Mouse (Mus musculus) megakaryocyte, adult 5-6 weeks (primary cell): ENCODE measurements around the gene Rad9b. TPM values are rescaled to one million over a fixed set of nuclear protein-coding genes. Genes with fewer than 3 reads are reported as not detected.
A peak's percentile ranks its signal among the peaks of the same experiment; 100 is the strongest.

Experiments
- ATAC-seq: 2 replicates; pipeline ENCODE4 v1.8.0; 2016; ENCODE audit warnings: mild to moderate bottlenecking, inconsistent platforms; ENCODE audit not compliant: poor library complexity, severe bottlenecking
- total RNA-seq, 2 experiments: library from RNA; stranded (forward) in 1 of 2; stranded (reverse) in 1 of 2; fragments of 153-499, 151-499 nt in 1 of 2; fragments of 221-1000, 200-1000 nt in 1 of 2; gene quantifications; 2 replicates each; pipeline versions ENCODE4 v1.2.3 to v1.2.4; 2015 to 2017

Rad9b gene
- total RNA-seq, 2 experiments from 2014 or later, result 1.5 to 1.6 TPM

DNA sequence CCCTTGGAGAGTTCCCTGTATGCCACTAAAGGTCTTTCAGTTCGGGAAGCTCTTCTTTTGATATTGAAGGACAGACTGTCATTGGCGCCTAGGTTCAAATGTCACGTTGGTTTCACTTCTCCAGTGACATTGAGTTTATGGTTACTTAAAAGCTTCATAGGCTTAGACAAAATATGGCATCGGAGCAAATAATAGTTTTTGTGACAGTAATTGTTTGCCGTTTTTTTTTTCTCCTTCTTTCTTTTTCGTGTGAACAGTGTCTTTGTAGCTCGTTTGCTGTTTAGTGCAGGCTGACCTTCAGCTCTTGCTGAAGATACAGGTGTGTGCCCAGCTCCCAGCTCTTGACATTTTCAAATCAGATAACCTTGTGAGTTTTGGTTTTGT, 68.3 kb downstream of the Rad9b start:
- no peak for ATAC-seq

DNA sequence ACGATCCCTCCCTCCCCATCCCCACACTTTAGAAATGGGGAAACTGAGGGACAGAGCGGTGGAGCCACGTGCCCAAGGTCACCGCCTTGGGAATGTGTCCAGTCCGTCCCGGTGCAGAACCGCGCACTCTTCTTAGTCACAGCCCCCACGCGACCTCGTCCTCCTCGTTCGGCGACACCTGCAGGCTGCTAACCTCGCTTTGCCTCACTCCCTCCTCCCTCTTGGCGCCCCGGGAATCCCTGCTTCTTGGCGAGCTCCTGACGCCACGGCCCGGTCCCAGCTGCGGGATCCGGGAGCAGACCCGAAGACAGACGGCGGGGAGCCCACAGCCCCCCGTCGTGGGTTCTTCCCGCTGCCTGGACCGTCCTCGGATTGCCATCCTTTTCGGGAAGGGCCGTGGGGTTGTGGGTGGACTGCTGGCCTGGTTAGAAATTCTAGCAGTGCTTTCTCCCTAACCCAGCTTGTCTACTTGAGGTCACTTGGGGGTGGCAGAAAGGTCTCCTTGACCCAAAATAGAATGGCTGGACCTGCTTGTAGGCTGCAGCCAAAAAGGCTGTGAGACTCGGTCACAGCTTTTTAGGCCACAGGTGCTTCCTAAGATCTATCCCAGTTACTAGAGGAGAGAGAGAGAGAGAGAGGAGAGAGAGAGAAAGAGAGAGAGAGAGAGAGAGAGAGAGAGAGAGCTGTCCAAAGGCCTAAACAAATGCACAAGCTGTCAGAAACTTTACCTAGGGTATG, 68.8 kb downstream of the Rad9b start:
- 0 out of 2 replicates have a peak, but pooled peaks have one; percentile 14 for ATAC-seq

DNA sequence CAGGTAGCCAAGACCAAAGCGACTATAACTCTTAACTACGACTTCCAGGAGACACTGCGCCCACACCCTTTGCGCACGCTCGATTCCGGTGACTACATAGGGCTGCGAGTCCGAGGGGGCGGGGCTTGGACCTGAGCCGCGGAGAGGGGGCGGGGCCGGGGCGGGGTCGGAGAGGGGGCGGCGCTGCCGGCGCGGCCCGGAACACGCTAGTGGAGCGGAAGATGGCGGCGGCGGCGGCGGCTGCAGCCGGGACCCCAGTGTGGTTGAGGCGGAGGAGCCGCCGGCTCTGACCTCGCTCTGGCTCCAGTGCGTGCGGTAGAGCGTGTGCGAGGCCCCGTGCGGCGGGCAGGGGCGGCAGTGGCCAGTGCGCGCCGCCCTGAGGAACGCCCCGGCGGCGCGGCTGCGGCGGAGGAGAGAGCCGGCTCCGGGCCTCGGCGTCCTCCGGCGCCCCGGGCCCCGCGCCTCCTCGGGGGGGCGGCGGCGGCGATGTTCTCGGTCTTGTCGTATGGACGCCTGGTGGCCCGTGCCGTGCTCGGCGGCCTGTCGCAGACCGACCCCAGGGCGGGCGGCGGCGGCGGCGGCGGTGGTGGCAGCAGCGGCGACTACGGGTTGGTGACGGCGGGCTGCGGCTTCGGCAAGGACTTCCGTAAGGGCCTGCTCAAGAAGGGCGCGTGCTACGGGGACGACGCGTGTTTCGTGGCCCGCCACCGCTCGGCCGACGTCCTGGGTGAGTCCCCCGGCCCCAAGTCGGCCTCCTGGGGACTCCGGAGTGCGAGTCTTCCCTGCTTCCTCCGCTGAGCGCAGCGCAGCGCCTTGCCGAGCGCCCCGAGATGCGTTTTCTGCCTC, 69.6 kb downstream of the Rad9b start, which contains the start of gene Pptc7:
TSS of gene Pptc7 (plus strand) at position 183 of the 846 bp plus-strand sequence.
- ATAC-seq, result peak; percentile 88

DNA sequence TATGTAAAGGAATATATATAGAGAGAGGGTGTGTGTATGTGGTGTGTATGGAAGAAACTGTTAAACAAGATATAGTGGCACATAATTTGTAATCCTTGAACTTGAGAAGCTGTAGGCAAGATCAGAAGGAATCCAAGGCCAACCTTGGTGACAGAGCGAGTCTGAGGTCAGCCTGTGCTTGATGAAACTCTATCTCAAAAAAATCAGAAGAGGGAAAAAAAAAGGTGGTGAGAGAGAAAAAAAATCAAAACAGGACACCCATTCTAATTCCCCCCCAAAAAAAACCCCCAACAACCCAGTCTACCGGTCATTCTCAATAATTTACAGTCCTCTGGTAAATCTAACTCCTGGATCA, 70.2 kb downstream of the Rad9b start:
- no peak for ATAC-seq

DNA sequence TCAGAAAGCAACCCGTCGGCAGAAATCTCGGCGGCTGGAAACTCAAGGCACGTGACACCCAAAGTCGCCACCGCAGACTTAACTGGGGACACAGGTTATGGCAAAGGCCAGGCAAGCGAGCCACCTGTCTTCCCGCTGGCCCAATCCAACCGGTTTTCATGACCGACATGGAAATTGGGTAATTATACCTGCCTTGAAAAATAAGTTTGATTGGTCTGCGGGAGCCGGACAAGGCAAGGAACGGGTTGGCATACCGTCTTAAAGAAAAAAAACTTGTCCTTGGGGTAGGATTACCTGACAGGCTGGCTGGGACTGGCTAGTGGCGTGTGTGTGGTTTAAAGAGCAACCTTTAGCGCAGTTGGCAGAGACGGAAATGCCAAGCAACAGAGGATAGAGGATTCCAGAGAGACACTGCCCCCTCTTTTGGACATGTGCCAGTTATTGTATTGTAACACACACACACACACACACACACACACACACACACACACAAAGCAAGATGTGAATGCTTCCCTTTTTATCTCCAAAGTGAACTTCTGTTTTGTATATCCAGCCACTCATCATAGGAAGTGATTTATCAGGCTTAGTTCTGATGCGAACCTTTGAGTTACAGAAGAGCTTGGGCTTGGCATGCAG, 73.1 kb downstream of the Rad9b start:
- ATAC-seq, result peak; percentile 54

DNA sequence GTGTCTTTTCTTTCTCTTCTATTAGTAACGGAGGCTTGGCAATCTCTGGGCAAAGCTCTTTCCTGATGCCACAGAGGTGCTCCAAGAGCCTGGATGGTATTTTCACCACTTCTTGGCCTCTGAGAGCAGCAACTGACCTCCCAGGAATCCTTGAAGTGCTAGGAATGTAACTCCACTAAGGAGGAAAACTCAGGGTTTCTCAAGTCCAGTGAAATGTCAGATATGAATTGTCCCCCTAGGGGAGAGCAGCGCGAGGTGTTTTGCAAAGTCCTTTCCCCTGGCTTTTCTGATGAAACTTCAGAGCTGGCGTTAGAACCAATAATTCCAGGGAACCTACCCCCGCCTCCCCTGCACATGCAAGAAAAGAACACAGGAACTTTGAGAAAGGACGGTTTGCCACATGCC, 73.6 kb downstream of the Rad9b start:
- no peak for ATAC-seq

DNA sequence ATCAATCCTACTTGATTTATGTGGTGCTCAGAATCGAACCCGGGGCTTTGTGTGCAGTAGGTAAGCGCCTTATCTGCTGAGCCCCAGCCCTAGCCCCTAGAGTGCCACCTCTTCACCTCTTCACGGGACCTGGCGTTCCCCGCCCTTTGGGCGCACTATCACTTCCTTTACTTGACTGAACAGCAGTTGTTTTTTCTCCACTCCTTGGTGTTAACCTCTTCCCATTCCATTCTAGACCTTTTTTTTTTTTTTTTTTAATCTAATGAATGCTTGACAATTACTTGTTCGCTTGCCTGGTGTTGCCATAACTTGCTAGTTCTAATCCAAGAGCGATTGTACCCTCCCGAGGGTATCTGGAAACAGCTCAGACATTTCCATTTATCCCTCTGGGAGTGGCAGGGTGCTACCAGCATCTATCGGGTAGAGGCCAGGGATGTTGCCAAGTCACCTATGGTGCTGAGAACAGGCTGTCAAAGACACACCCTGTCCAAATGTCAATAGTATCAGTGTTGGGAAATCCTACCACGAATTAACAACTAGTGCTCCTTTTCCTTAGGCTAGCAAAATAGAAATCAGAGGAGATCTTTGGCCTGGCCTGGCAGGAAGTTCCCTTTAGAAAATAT, 74.1 kb downstream of the Rad9b start:
- no peak for ATAC-seq

DNA sequence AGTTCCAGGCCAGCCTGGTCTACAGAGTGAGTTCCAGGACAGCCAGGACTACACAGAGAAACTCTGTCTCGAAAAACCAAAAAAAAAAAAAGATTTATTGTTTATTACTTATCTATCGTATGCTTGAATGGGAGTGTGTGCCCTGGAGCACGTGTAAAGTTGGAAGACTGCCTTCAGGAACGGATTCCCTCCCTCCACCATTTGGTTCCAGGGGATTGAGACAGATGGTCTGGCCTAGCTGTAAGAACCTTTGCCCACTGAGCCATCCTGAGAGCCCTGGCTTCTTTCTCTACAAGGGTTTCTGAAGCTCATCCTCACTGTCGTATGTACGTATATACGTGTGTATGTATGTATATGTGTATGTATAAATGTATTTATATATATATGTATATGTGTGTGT, 75.1 kb downstream of the Rad9b start:
- no peak for ATAC-seq

DNA sequence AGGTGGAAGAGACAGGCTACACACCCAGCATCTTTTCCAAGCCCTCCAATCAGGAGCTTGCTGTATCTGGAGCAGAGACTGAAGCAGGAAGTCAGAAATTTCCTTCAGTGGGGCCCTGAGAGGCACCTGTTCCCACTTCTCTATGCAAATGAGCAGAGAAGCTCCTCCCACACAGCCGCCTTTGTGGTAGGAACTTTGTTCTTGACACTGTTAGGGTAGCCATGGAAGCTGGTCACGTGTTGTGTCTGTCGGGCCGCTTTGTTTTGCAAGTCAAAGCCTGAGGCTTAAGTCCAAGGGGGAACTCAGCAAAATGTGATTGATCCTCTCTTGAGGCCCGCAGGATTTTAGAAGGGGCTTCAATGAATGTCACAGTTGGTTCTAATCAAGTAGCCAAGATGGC, 79.2 kb downstream of the Rad9b start:
- peak; percentile 98 for ATAC-seq

Other genes starting within 250 kb of the Rad9b start
- gene Ccdc63, start 213.4 kb downstream of the Rad9b start, total RNA-seq (2015), result 1.1 and 1.8 TPM in 2 replicates
- gene Ccdc63, start 213.4 kb downstream of the Rad9b start, total RNA-seq (2017), result 1.3 and 3.5 TPM in 2 replicates
- 354 and 364 TPM in 2 replicates for gene Ppp1cc, start 196.0 kb downstream of the Rad9b start, total RNA-seq (2015)
- gene Ppp1cc, start 196.0 kb downstream of the Rad9b start, total RNA-seq (2017), result 189 and 193 TPM in 2 replicates
- gene Hvcn1, start 147.4 kb downstream of the Rad9b start, total RNA-seq (2015), result 44.4 and 45.1 TPM in 2 replicates
- 51.2 and 59.3 TPM in 2 replicates for gene Hvcn1, start 147.4 kb downstream of the Rad9b start, total RNA-seq (2017)
- gene Tctn1, start 89.8 kb downstream of the Rad9b start, total RNA-seq (2015), result 3.2 and 4.3 TPM in 2 replicates
- gene Tctn1, start 89.8 kb downstream of the Rad9b start, total RNA-seq (2017), result 3.5 and 6.5 TPM in 2 replicates
- 18.6 and 18.8 TPM in 2 replicates for gene Pptc7, start 69.9 kb downstream of the Rad9b start, total RNA-seq (2015)
- 19.9 and 22.0 TPM in 2 replicates for gene Pptc7, start 69.9 kb downstream of the Rad9b start, total RNA-seq (2017)
- 131 and 151 TPM in 2 replicates for gene Vps29, start 136 bp upstream of the Rad9b start, total RNA-seq (2015)
- gene Vps29, start 136 bp upstream of the Rad9b start, total RNA-seq (2017), result 83.5 and 101 TPM in 2 replicates
- gene Gpn3, start 17.6 kb upstream of the Rad9b start, total RNA-seq (2015), result 27.0 and 32.5 TPM in 2 replicates
- 18.5 and 19.7 TPM in 2 replicates for gene Gpn3, start 17.6 kb upstream of the Rad9b start, total RNA-seq (2017)
- 7.2 and 7.6 TPM in 2 replicates for gene Fam216a, start 18.1 kb upstream of the Rad9b start, total RNA-seq (2015)
- gene Fam216a, start 18.1 kb upstream of the Rad9b start, total RNA-seq (2017), result 9.4 and 10.5 TPM in 2 replicates
- 319 and 422 TPM in 2 replicates for gene Arpc3, start 37.6 kb upstream of the Rad9b start, total RNA-seq (2015)
- 1,374 and 1,550 TPM in 2 replicates for gene Arpc3, start 37.6 kb upstream of the Rad9b start, total RNA-seq (2017)
- 16.0 and 16.4 TPM in 2 replicates for gene Anapc7, start 67.5 kb upstream of the Rad9b start, total RNA-seq (2015)
- gene Anapc7, start 67.5 kb upstream of the Rad9b start, total RNA-seq (2017), result 18.3 and 28.9 TPM in 2 replicates
- gene Atp2a2, start 148.0 kb upstream of the Rad9b start, total RNA-seq (2015), result 47.1 and 47.5 TPM in 2 replicates
- gene Atp2a2, start 148.0 kb upstream of the Rad9b start, total RNA-seq (2017), result 65.0 and 65.8 TPM in 2 replicates